32 mouse cellular contexts compared by ENCODE assay signal in genomic region chr14:76735997-76736396, GRCm38 (mm10).
DNase-seq lines count a peak whose midpoint lies in the region; ATAC-seq lines count a peak whose summit lies in the region.
"Had no signal": no experiment of that assay in that cellular context is flagged by ENCODE, and none has a peak within 500 bp of the region (broad histone marks: within the 10 kb centered on the region; RNA-seq: fewer than 3 reads in every experiment).

No protein-coding gene starts in this region.

- DNase-seq in forebrain, embryonic 10.5 days (ENCODE audit: extremely low spot score, low spot score): no peak
- DNase-seq in hindbrain, embryonic 10.5 days (ENCODE audit: low spot score): no peak
- no peak for DNase-seq in hindbrain, embryonic 14.5 days (ENCODE audit: low spot score)
- DNase-seq in R1 (ENCODE audit: low read depth, low spot score): peak; percentile 47
- DNase-seq in thymus, postnatal 10 days (ENCODE audit: low spot score in 2 of 2): no peak
- no peak for DNase-seq in gastrocnemius, adult 18-20 months (ENCODE audit: low spot score)
- DNase-seq: adrenal gland, postnatal 10 days; cerebellum, adult 11-12 months; cerebellum, adult 9-11 months; embryo, embryonic 11 days; gastrocnemius, adult 2 months; gastrocnemius, postnatal 36 days; heart, adult 18-20 months; heart, postnatal 36 days; kidney, adult 8-10 months; kidney, postnatal 4 days; layer of hippocampus, postnatal 36 days; left cerebral cortex, postnatal 4 days; liver, postnatal 0 days; lung, postnatal 4 days; retina, postnatal 1 day; right cerebral cortex, postnatal 14 days; thymus, postnatal 25 days had no signal

- H3K9ac ChIP-seq in forebrain, embryonic 13.5 days: no peak overlapping the region
- no peak overlapping the region for H3K9ac ChIP-seq in hindbrain, embryonic 14.5 days
- H3K9ac ChIP-seq in midbrain, embryonic 15.5 days: no peak overlapping the region
- H3K9ac ChIP-seq: embryonic facial prominence, embryonic 12.5 days; liver, embryonic 12.5 days; liver, postnatal 0 days had no signal

- H3K4me1 ChIP-seq in forebrain, embryonic 10.5 days: peaks cover 25% of the 10 kb centered on the region
- H3K4me1 ChIP-seq in forebrain, embryonic 13.5 days: peaks cover 14% of the 10 kb centered on the region
- H3K4me1 ChIP-seq in hindbrain, embryonic 10.5 days (replicated peaks): peaks cover 32% of the 10 kb centered on the region
- H3K4me1 ChIP-seq in hindbrain, embryonic 14.5 days (replicated peaks; ENCODE audit: control insufficient read depth, insufficient read depth, low read length): peaks cover 15% of the 10 kb centered on the region
- H3K4me1 ChIP-seq in midbrain, embryonic 15.5 days: peaks cover 18% of the 10 kb centered on the region

- H3K27ac ChIP-seq in forebrain, embryonic 10.5 days: 0 out of 2 replicates have a peak overlapping the region, but pooled peaks have one; percentile 65
- no peak overlapping the region for H3K27ac ChIP-seq in forebrain, embryonic 13.5 days
- peak overlapping the region; percentile 79; the same call in 1 of the 2 replicates for H3K27ac ChIP-seq in hindbrain, embryonic 10.5 days
- H3K27ac ChIP-seq in hindbrain, embryonic 14.5 days: no peak overlapping the region
- H3K27ac ChIP-seq in midbrain, embryonic 15.5 days: peak overlapping the region; percentile 70
- H3K27ac ChIP-seq: embryonic facial prominence, embryonic 12.5 days; gastrocnemius, adult 2 months; kidney, postnatal 0 days; liver, embryonic 12.5 days had no signal

- H3K36me3 ChIP-seq in forebrain, embryonic 10.5 days (replicated peaks): no peaks in the 10 kb centered on the region
- no peaks in the 10 kb centered on the region for H3K36me3 ChIP-seq in forebrain, embryonic 13.5 days (ENCODE audit: poor library complexity, severe bottlenecking)
- no peaks in the 10 kb centered on the region for H3K36me3 ChIP-seq in hindbrain, embryonic 10.5 days
- no peaks in the 10 kb centered on the region for H3K36me3 ChIP-seq in hindbrain, embryonic 14.5 days (replicated peaks; ENCODE audit: control insufficient read depth, insufficient read depth)
- no peaks in the 10 kb centered on the region for H3K36me3 ChIP-seq in midbrain, embryonic 15.5 days (replicated peaks)
- H3K36me3 ChIP-seq: embryonic facial prominence, embryonic 12.5 days; liver, embryonic 12.5 days had no signal

- H3K4me2 ChIP-seq in forebrain, embryonic 13.5 days: no peak overlapping the region
- H3K4me2 ChIP-seq in hindbrain, embryonic 14.5 days (replicated peaks): no peak overlapping the region
- H3K4me2 ChIP-seq in midbrain, embryonic 15.5 days: no peak overlapping the region
- H3K4me2 ChIP-seq: embryonic facial prominence, embryonic 12.5 days; heart, embryonic 11.5 days; liver, embryonic 12.5 days had no signal

- no peak overlapping the region for H3K4me3 ChIP-seq in forebrain, embryonic 10.5 days
- no peak overlapping the region for H3K4me3 ChIP-seq in forebrain, embryonic 13.5 days
- H3K4me3 ChIP-seq in hindbrain, embryonic 10.5 days: no peak overlapping the region
- H3K4me3 ChIP-seq in hindbrain, embryonic 14.5 days (replicated peaks; ENCODE audit: low read length): no peak overlapping the region
- H3K4me3 ChIP-seq in midbrain, embryonic 15.5 days: no peak overlapping the region
- H3K4me3 ChIP-seq: embryonic facial prominence, embryonic 12.5 days; gastrocnemius, adult 2 months; liver, embryonic 12.5 days; megakaryocyte, embryonic 14.5 days had no signal

- H3K9me3 ChIP-seq in forebrain, embryonic 10.5 days: no peaks in the 10 kb centered on the region
- H3K9me3 ChIP-seq in forebrain, embryonic 13.5 days (replicated peaks): no peaks in the 10 kb centered on the region
- no peaks in the 10 kb centered on the region for H3K9me3 ChIP-seq in hindbrain, embryonic 10.5 days
- H3K9me3 ChIP-seq in hindbrain, embryonic 14.5 days (ENCODE audit: control insufficient read depth, low read length): no peaks in the 10 kb centered on the region
- H3K9me3 ChIP-seq in midbrain, embryonic 15.5 days: no peaks in the 10 kb centered on the region
- H3K9me3 ChIP-seq: embryonic facial prominence, embryonic 12.5 days; liver, embryonic 12.5 days; megakaryocyte, embryonic 14.5 days had no signal

- H3K27me3 ChIP-seq in forebrain, embryonic 10.5 days (ENCODE audit: poor library complexity, severe bottlenecking): no peaks in the 10 kb centered on the region
- H3K27me3 ChIP-seq in forebrain, embryonic 13.5 days: no peaks in the 10 kb centered on the region
- 0 out of 2 replicates have a peak, but pooled peaks cover 3% of the 10 kb centered on the region for H3K27me3 ChIP-seq in hindbrain, embryonic 10.5 days (ENCODE audit: insufficient read depth, poor library complexity, severe bottlenecking)
- no peaks in the 10 kb centered on the region for H3K27me3 ChIP-seq in hindbrain, embryonic 14.5 days (ENCODE audit: control insufficient read depth, insufficient read depth, low read length)
- H3K27me3 ChIP-seq in midbrain, embryonic 15.5 days (replicated peaks): no peaks in the 10 kb centered on the region
- H3K27me3 ChIP-seq: CH12.LX; embryonic facial prominence, embryonic 12.5 days; liver, embryonic 12.5 days had no signal

- 93% methylated on average over 5 of the region's 5 CpGs for WGBS in forebrain, embryonic 10.5 days
- 84% methylated on average over 5 of the region's 5 CpGs for WGBS in forebrain, embryonic 13.5 days
- WGBS in hindbrain, embryonic 10.5 days: 87% methylated on average over 5 of the region's 5 CpGs
- WGBS in hindbrain, embryonic 14.5 days: 68% methylated on average over 5 of the region's 5 CpGs
- 56% methylated on average over 5 of the region's 5 CpGs for WGBS in midbrain, embryonic 15.5 days

- no peak for ATAC-seq in forebrain, embryonic 13.5 days
- no peak for ATAC-seq in hindbrain, embryonic 14.5 days (ENCODE audit: low FRiP score)
- ATAC-seq in midbrain, embryonic 15.5 days (replicated peaks): 0 out of 2 replicates have a peak, but pooled peaks have one; percentile 53
- ATAC-seq: intestine, embryonic 16.5 days; liver, embryonic 12.5 days; liver, postnatal 0 days had no signal

Comparison
In these comparisons a context has a peak if more than half of its experiments do, and no peak if none do; other contexts are left out.
1. H3K27ac ChIP-seq: peak in forebrain, embryonic 10.5 days (single experiment), hindbrain, embryonic 10.5 days (single experiment) and midbrain, embryonic 15.5 days (single experiment); none in forebrain, embryonic 13.5 days (single experiment) and hindbrain, embryonic 14.5 days (single experiment).